Mouse (Mus musculus): ENCODE measurements around the gene Wfdc15a.
A peak's percentile ranks its signal among the peaks of the same experiment; 100 is the strongest.

The Wfdc15a gene

GRCm38 (mm10) chr2:164177831-164178230 lies 22.1 kb downstream of the Wfdc15a start:
- no peak for DNase-seq (ENCODE audit: extremely low read depth, low read depth)

DNA sequence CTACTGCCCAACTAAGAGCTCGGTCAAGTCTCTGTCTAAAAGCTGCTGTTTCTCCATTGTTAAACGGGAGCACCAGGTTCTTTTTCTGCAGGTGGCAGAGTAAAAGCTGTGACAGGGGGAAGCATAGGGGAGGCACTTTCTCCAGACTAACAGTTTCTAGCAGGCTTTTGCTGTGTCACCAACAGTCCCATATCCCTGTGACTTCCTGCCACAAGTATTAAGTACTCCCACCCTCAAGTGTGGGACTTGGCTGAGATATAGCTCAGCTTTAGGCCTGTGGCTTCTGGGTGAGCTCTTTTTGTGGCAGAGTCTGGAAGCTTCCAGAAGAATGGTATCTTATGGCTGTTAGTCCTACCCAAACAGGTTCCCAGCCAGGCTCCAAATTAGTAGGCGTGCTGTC lies 24.1 kb downstream of the Wfdc15a start:
- no peak for DNase-seq (ENCODE audit: extremely low read depth, low read depth)

- DNase-seq (ENCODE audit: extremely low read depth, low read depth): no peak
Measured at GRCm38 (mm10) chr2:164174649-164175395, 25.1 kb downstream of the Wfdc15a start.

- DNase-seq (ENCODE audit: extremely low read depth, low read depth): peak; percentile 26
Measured at GRCm38 (mm10) chr2:164173394-164173793, 26.5 kb downstream of the Wfdc15a start.

GRCm38 (mm10) chr2:164170902-164171301 lies 29.0 kb downstream of the Wfdc15a start, which contains the start of gene Kcns1:
TSS of gene Kcns1 (minus strand) at chr2:164171113.
- DNase-seq (ENCODE audit: extremely low read depth, low read depth): no peak

GRCm38 (mm10) chr2:164170326-164170725 lies 29.6 kb downstream of the Wfdc15a start:
- no peak for DNase-seq (ENCODE audit: extremely low read depth, low read depth)

- DNase-seq (ENCODE audit: extremely low read depth, low read depth): no peak
Measured at GRCm38 (mm10) chr2:164168571-164168946, 31.4 kb downstream of the Wfdc15a start.

DNA sequence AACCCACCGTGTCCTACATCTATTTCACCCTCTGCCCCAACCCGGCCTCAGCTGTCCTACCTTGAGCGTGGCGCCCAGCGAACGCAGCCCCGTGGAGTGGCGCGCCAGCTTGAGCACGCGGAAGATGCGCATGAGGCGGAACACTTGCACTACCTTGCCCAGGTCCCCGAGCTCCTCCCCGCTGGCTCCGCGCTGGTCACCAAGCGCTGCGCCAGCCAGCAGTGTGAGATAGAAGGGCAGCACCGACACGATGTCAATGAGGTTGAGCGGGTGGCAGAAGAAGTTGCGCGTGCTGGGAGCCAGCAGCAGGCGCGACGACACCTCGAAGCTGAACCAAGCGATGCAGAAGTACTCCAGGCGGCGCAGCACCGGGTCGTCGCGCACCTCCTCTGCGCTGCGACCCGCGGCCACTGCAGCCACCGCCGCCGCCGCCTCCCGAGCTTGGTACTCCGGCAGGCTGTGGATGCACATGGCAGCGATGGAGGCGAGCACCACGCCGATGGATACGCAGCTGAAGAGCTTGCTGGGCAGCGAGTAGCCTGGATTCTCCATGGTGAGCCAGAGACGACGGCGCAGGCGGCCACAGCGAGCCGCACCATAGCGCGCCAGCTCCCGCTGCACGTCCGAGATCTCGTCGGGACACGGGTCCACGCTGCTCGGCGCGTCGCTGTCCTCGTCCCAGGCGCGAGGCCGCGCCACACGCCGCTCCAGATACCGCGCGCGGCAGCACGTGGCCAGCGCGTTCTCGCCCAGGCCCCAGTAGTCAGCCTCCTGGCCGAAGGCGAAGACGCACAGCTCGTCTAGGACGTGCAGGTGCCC lies 32.0 kb downstream of the Wfdc15a start:
- no peak for DNase-seq (ENCODE audit: extremely low read depth, low read depth)

GRCm38 (mm10) chr2:164164941-164165340 lies 35.0 kb downstream of the Wfdc15a start:
- no peak for DNase-seq (ENCODE audit: extremely low read depth, low read depth)

GRCm38 (mm10) chr2:164161515-164162055 lies 38.3 kb downstream of the Wfdc15a start:
- DNase-seq (ENCODE audit: extremely low read depth, low read depth): no peak

DNA sequence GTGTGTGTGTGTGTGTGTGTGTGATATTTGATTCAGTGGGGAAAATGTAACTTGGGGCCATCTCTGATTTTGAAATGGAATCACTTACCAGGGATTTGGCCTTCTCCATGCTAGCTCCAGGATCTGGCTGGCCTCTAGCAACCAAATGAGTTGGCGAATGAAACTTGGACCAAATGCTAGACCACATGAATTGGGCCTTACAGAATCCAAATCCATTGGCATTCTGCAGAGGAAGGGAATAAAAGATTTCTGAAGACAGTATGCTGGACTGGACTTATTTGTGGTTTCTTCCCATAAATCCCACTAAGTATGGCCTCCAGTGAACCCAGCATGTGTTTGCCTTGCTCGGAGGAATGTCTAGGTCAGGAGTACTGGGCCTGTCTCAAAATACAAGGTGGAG lies 41.1 kb downstream of the Wfdc15a start:
- DNase-seq (ENCODE audit: extremely low read depth, low read depth): no peak

DNA sequence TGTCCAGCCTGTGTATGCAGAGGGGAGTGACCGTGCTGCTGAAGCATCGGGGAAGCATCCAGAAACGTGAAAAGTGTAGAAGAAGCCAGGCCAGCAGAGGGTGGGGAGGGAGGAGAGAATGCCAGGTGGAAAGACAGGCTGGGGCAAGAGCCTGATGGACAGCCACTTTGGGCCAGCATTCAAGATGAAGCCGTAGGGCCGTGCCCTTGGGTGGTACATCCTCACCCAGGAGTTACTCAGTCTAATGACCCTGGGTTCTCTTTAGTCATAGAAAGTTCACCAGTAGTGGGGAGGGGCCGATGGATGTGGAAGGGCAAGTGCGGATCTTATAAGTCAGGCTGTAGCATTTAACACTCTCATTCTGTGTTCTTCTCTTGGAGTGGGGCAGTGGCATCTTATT lies 43.8 kb downstream of the Wfdc15a start:
- DNase-seq (ENCODE audit: extremely low read depth, low read depth): no peak

- DNase-seq (ENCODE audit: extremely low read depth, low read depth): no peak
Measured at GRCm38 (mm10) chr2:164154007-164154406, 45.9 kb downstream of the Wfdc15a start.

- DNase-seq (ENCODE audit: extremely low read depth, low read depth): no peak
Measured at GRCm38 (mm10) chr2:164152341-164152740, 47.6 kb downstream of the Wfdc15a start.

- no peak for DNase-seq (ENCODE audit: extremely low read depth, low read depth)
Measured at GRCm38 (mm10) chr2:164150086-164150760, 49.7 kb downstream of the Wfdc15a start.

All from MEL-GATA-1-ER (cell line).